Mouse (Mus musculus): ENCODE results near the gene Dynll2. TPM values are rescaled to one million over a fixed set of nuclear protein-coding genes. Genes with fewer than 3 reads are reported as not detected.

Dynll2 gene
- 100 to 1,000 TPM; 446 to 473 TPM for total RNA-seq (2021)

DNA sequence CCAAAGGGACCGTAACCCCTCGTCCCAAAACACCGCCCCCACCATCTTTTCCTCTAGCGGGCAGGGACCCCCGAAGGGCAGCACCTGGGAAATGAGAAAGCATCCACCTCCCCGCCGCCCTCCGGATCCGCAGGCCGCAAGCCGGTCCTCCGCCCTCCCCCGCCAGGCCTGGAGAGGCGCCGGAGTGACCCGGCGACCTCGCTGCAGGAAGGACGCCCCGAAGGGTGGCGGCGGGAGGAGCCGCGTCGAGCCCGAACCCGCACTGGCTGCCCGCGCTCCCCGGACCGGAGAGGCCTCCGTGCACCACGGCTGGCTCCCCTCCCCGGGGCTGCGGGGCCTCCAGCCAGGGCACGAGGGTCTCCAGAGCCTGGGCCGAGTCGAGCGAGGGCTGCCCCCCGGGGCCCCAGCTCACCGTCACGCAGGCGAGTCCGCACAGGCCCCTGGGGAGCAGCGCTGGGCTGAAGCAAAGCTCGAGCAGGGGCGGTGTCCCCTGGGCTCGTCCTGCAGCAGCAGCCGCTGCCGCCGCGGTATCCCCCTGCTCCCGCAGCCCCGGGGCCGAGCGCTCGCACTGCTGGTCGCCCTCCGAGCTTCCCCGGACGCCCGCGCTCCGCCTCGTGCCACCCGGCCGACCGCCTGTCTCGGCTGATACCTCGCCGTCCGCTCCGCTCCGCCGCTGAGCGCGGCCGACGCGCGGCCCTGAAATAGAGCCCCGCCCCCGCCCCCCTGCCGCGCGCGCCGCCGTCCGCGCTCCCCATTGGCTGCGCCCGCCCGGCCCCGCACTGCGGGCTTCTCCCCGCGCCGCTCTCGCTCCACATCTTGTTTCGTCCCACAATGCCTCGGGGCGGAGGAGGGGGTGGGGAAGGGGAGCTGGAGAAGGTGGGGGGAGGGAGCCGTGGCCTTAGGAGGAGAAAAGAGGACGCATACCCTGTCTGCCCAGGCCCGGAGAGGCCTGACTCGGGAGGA lies at the start of gene Dynll2:
Gene Dynll2, minus strand, starts transcription at position 703 of the 963 bp plus-strand sequence.
- peak; percentile 86 to 87 for DNase-seq

- DNase-seq = peak; percentile 16 to 33
These were observed 49.5 kb upstream of the Dynll2 start for GRCm38 (mm10) chr11:88036761-88037251.

DNA sequence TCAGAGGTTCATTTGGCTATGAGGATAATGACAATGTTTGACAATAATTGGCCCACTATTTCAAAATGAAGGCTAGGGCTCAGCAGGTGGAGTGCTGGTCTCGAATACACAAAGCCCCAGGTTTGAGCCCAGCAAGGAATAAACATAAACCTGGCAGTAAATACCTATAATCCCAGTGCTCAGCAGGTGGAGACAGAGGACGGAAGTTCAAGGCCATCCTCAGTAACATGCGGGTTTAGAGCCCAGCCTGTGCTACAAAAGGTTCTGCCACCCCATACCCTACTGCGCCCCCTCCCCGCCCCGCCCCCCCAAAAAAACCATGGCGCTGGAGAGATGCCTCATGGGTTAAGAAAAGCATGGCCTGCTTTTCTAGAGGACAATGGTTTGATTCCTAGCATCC lies 48.6 kb upstream of the Dynll2 start:
- no peak for DNase-seq

GRCm38 (mm10) chr11:88031753-88032152 lies 44.4 kb upstream of the Dynll2 start:
- no peak for DNase-seq

DNA sequence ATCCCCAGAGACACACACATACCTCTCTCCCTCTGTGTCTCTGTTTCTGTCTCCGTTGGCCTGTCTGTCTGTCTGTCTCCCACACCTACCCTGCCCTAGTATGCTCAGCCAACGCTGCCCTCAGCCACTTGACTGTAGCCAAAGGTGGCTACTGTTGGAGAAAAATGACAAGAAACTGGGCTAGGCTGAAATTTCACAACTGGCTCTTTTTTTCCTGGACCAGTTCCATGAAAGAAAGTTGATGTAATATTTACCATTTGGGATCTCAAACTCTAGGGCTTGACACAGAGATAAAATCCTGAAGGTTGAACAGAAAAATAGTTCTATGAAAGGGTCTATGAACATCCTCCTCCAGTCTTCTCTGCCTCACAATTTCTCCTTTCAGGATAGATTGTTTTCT lies 43.5 kb upstream of the Dynll2 start:
- DNase-seq = no peak

DNA sequence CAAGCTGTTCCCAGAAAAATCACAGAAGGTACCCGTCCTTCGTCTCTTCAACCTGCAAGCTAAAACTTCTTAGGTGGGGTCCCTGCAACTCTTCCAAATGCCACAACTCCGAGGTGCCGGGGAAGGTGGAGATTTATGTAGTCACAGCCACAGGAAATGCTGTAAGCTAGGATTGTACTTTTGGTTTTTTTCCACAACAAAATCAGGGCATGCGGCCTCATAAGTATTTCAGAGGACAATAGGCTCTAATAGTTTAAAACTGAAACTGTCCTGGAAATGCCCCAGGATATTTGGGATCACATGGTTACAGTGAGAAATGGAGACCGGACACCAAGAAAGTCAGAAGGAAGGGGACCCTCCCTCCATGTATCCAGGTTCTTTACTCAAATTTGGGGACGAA lies 42.9 kb upstream of the Dynll2 start:
- no peak for DNase-seq

DNA sequence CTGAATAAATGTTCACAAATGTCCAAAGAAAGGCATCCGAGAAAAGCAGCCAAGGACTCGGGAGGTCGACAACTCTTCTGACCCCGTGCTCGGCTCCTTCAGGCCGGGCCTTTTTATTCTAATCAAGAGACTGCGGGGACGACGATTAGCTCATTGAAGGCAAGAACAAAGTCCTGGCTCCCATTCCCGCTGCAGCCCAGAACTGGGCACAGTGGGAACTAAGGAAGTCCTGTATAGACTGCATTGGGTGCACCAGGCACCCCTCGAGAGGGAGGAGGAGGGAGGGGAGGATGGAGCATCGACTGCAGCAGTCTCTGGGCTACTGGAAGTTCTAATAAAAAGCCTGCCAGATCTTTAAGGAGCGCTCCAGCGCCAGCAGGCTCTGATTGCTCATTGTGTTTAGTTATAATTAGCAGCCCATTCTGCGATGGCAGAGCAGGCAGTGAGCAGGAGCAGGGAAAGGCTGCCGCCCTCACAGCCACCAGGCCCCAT lies 40.9 kb upstream of the Dynll2 start:
- peak; percentile 24 to 42 for DNase-seq

DNA sequence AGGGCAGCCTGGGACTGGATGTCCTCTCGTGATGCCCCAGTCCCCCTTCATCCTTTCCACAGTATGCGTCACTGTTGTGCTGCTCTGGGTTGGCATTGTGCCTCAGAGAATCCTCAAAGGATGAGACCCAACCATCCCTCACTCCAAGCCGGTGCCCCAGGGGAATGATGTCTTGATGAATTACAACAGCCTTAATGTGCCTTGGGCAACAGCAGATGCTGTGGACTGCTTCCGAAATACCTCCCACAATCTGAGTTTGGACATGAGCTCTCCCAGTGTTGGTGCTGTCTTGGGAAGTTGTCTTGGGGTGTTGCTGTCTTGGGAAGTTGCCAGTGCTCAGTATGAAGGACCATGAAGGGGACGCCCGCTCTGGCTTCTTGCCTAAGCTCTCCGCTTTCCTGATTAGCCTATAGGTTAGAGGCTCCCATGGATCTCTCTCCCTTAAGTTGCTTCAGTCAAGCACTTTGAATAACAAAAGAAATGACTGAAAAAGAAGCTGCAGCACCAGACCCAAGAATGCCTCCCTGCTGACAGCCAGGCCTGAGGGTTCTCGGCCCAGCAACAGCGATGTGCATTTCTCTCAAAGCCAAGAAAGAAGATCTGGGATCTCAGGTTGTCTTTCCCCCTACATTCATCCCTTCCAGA lies 40.2 kb upstream of the Dynll2 start:
- no peak for DNase-seq

GRCm38 (mm10) chr11:88023933-88024332 lies 36.6 kb upstream of the Dynll2 start:
- no peak for DNase-seq

DNA sequence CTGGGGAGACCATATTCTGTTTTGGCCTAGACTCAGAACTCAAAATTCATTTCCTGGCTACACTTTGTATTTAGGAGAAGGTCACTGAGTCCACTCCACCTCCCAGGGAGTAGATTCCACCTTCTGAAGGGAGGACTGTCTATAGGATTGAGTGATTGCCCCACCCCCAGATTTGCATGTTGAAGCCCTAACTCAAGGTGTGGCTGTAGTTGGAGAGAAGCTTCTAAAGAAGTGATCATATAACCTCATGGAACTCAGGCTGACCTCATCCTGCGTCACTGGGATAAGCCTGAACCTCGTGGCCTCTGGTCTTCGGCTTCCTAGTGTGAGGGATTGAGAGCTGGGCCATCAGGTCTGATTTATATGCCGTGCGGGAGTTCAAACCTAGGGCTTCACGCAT lies 28.5 kb upstream of the Dynll2 start:
- no peak for DNase-seq

DNA sequence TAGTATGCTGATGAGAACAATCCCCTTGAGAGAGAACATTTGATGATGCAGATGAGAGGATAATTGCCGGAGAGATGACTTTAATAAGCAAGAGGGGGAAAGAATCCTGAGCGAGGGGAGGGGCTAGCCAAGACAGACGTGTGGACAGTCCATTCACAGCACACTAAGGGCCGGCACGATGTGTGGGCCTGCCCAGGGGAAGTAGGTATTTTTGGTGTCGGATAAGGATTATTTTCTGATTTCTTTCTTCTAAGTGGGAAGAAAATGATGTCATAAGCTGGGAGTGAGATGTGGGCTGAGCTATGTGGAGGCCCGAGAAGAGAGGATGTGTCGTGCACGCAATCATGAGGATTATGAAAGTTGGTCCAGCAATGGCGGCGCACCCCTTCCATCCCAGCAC lies 27.8 kb upstream of the Dynll2 start:
- no peak for DNase-seq

- no peak for DNase-seq
These were observed 26.3 kb upstream of the Dynll2 start for GRCm38 (mm10) chr11:88013632-88014031.

DNA sequence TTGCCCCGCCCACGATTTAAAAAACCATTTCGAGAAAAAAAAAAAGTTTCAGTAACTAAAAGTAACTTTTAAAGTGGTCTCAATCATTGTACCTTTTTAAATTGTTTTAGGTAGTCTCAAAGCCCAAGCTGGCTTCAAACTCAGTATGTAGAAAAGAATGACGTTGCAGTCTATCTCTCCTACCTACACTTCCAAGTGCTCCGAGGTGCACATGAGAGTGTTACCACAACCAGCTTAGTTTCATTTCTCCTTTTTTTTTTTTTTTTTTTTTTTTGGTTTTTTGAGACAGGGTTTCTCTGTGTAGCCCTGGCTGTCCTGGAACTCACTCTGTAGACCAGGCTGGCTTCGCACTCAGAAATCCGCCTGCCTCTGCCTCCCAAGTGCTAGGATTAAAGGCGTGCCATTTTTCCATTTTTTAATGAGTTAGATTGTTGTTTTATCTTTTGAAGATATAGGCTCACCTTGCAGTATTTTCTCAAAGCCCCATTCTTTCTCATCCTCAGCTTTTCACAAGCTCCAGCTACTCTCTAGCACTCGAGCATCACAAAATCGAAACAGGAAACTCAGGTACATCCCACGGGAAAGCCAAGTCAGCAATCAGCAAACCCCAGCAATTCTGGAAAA lies 25.4 kb upstream of the Dynll2 start:
- no peak for DNase-seq

GRCm38 (mm10) chr11:88011914-88012419 lies 24.6 kb upstream of the Dynll2 start:
- DNase-seq = no peak

DNA sequence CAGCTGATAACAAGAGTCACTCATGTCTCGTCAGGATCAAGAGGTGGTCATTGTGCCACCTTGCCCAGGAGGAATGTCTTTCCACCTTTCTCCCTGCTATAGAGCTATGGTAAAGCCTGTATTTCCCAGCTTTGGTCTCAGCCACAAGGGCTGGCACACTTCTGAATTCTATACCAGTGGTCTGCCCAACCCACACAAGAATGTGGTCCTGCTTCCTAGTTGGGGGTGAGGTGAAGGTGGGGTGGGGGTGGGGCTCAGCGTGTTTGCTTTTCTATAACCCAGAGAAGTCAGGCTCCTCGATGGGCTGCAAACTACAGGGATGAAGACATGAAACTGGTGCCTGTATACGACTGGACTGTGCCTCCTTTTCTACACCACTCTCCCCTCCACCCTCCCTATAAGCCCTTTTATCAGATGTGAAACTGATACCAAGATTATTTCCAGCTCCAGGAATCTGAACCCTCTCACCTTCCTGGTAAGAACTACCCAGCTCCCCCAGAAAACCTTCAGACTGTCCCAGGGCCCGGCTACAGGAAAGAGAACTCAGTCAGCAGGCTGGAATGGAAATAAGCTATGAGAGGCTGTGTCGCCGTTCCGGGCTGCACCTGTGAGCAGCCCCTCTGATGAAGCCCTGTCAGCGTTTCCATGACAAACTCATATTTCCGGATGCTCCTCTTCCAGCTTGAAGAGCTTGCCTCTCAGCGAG lies 24.0 kb upstream of the Dynll2 start:
- no peak for DNase-seq

DNA sequence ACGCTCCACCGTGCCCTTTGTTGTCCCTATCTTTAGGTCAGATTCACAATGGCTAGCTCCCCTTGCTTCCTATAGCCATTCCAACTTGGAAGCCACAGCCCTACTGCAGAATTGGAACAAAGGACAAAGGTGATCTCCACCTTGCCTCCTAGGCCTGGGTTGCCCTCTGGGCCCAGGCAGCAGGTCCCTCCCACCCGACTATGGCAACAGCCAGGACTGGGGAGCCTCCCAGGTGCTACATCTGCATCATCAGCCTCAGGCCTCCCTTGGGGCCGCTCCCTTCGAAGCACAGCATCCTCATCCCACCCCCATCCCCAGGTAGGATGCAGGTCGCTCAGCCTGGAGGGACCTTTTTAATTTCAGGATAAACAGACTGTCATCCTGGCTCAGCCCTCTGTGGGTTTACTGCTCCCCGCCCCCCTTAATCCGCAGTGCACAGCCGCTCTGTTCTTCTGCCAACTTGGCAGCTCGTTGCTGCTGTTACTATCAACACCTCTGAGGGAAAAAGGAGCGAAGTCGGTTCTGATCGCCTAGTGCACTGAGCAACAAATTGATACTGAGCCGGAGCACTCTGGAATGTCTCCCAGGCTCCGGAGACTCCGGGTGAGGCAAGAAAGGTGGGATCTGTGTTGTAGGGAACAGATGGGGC lies 22.3 kb upstream of the Dynll2 start:
- peak; percentile 47 to 60 for DNase-seq

GRCm38 (mm10) chr11:88008641-88009040 lies 21.3 kb upstream of the Dynll2 start:
- no peak for DNase-seq

DNA sequence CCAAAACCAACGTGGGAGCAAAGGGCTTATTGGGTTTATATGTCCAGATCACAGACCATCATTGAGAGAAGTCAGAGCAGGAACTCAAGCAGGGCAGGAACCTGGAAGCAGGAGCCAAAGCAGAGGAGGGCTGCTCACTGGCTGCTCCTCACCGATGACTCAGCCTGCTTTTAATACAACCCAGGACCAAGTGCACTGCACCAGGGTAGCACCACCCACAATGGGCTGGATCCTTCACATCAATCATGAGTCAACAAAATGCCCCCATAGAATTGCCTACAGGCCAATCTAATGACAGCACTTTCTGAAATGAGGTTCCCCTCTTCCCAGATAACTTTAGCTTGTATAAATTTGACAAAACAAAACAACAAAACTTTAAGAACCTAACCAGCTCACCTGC lies 16.8 kb upstream of the Dynll2 start:
- DNase-seq = no peak

DNA sequence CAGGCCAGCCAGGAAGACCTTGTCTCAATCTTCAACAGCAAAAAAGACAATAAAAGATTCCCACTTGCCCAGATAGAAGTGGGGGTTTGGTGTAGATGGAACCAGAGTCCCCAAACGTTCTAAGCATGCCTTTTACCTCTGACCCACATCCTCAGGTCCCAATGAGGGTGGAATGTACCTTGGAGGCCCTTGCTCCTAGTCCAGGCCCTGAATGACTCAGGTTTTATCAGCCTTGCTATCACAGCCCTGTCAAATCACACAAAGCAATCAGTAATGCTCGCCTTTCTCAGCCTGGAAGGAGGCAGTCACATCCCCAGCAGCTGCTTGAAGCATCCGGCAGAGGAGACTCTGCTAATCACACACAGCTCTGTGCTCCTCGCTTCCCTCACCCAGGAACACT lies 15.4 kb upstream of the Dynll2 start:
- no peak for DNase-seq

- no peak for DNase-seq
These were observed 12.4 kb upstream of the Dynll2 start for GRCm38 (mm10) chr11:87999751-88000150.

DNA sequence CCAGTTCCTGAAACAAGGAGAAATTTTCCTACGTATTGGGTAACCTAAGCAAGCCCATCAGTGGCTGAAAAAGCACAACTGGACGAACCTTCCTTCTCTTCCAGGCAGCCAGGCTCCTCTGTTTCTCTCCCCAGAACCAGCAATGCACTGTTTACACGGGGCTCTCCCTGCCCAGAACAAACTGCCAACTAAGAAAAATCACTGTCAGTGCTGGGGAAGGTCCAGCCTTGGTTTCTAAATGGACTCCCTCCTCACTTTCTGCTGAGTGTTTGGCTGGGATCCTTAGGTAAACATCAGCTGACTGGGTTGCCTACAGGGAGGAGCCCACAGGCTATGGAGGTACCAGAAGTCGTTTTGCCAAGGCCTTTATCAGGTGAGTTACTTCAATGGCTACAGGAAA lies 4.5 kb upstream of the Dynll2 start:
- no peak for DNase-seq

GRCm38 (mm10) chr11:87987861-87988260 lies 528 bp upstream of the Dynll2 start:
- DNase-seq = no peak

Measured in layer of hippocampus, postnatal 36 days (tissue).